Mouse (Mus musculus) cerebellum, adult 9-10 months (tissue): ENCODE measurements around the gene Fbxw17.
A peak's percentile ranks its signal among the peaks of the same experiment; 100 is the strongest.
"Not testable (repeated sequence)": the region's sequence is repeated elsewhere in the genome, so short reads cannot be mapped to it uniquely, and the experiment has no call there.

Experiments
- DNase-seq: peaks from one replicate; pipeline ENCODE4 v3.0.0; 2022

Gene Fbxw17

DNA sequence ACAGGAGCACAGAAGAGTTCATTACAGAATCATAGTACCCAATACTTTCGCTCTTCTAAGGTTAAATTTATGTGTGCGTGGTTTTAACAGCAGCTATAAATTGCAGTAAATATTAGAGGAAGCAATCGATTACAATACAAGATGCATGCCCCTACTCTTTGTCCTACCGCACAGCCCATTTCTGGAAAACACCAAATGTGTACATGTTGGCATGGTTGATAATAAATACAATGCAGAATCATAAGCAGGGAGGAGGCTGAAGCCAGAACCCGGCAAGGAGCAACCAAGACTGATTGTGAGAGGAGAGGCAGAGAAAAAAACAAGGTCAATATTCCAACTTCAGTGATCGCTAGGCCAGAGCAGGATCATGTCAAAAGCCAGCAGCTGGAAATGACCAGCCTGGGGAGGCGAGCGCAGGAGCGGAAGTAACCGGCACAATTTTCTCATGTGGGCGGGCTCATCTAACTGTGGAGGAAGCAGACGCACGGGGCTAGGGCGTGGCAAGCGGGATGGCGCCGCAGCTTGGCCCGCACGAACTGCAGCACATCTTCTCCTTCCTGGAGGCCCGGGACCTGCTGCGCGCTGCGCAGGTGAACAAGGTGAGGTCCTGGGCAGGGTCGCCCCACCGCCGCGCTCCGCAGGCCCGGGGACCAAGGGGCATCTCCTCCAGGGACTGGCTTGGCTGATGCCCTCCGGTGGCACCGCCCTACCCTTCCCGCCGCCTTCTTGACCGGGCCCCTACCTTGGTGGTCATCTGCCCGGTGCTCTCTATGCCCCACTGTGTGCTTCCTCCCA lies at the start of gene Fbxw17:
Gene Fbxw17, plus strand, starts transcription at position 476 of the 795 bp plus-strand sequence.
- DNase-seq = peak; percentile 78

DNA sequence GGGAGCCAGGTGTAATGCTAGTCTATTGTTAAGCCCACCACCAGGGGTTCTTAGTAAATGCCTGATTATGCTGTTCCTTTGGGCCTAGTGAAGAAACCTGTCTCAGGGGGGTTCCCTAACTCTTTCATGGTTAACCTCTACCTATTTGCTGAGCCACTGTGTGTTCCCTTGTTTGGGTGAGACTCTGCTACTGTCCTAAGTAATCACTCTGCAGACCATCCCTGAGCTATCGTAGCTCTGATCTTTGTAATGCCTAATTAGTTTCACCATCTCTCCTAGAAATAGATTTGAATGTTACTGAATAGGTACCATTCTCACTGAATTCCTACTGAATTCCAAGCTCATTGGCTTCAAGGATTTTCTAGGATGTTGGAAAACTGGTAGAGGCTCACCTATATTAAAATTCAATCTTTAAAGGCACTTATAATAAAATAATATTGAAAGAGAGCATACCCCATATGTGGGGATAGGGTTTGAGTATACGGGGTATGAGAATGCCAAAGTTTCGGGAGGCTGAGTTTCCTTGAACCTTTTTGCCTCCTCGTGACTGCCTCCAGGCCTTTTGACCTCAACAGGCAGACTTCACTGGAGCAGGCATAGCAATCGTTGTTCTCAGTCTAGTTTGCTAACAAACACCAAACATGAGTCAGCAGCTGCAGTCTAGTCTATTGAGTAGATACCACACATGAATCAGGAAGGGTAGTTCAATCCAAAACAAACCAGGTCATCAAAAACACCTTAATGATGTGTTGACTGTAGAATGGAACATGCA lies 44.5 kb upstream of the Fbxw17 start:
- not testable (repeated sequence) for DNase-seq

DNA sequence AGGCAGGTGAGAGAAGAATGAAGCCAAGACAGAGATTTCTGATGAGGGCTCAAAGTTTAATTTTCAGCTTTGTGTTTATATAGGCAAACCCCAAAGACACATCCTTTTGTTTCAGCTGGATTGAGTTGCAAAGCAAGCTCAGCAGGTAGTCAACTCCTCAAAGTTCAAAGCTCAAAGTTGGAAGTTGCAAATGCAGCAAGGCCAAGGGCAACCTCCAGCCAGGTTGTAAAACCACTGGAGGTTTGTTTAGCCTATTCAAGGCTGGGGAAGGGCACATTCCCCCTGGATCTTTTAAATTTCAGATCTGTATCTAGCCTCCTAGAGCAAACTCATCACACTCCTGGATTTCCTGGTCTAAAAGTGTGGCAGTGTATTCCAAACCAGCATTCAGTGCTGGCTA lies 28.5 kb upstream of the Fbxw17 start:
- DNase-seq = not testable (repeated sequence)

DNA sequence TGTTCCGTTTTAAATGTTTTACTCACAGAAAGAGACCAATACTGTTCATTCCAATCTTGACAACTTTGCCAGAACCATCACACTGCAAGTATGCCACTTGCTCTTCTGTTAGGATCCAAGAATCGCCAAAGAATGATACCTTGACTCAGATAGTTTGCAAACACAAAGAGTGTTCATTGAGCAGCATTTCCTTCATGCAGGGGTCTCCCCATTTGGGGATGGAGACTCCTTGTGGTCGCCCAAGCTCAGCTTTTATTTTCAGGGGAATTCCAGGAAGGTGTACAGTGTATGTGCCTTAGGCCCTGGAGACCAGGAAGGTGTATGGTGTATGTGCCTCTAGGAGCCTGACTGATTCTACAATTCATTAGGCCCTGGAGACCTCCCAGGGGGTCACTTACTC lies 757 bp downstream of the Fbxw17 start:
- DNase-seq = no peak

DNA sequence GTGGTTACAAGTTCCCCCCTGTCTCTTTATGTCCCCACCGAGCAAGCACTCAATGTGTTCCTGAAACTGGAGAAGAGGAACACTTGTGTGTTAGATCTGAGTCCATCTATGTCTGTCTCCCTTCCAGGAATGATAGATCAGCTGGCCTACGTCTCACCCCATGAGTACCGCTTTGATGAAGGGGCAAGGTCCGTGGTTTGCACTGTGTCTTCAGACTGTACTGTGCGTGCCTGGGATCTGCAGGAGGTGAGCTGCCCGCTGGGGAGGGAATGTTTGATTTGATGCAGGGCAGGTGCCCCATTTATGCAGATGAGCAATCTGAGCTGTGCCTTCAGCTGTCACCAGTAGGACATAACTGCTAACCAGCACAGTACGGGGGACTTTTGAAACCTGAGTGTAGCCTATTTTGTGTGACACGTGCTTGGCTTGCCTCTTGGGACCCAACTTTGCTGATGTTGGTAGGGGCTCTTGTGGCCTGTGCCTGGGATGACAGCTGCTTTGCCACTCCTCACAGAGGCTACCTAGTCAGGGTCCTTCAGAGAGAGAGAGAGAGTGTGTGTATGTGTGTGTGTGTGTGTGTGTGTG lies 6.1 kb downstream of the Fbxw17 start:
- no peak for DNase-seq

DNA sequence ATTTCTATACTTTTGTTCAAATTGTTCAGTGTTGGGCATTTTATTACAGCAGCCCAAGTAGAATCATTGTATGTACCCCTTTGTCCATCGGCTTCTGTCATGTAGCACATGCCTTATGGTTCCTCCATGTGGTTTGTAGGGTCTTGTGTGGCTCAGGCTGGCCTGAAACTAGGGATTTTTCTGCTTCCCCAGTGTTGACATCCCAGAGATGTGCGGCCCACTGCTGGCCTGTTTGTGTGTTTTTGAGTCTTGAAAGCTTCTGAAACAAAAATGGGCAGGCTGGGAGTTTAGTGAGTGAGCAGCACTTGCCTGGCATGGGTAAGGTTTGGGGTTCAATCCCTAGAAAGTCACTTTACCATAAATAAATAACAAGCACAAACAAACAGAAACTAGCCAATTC lies 6.9 kb downstream of the Fbxw17 start:
- DNase-seq = no peak

DNA sequence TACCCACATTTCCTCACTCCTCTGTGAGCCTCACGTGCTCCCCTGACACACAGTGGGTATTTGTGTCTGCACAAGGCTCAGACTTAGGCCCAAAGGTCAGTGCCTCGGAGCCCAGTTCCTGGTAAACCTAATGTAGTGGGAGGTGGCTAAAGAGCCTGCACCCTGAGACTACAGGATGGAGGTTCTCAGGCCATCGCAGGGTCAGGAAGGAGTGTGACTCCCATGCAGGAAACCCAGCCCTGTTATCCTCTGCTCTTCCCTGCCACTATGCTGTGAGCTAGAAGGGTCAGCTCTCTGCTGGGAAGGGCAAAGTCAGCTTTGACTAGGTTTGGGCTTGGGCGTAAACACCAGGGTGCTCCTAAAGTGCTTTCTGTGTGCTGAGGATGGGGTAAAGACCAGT lies 9.0 kb downstream of the Fbxw17 start:
- DNase-seq = no peak

DNA sequence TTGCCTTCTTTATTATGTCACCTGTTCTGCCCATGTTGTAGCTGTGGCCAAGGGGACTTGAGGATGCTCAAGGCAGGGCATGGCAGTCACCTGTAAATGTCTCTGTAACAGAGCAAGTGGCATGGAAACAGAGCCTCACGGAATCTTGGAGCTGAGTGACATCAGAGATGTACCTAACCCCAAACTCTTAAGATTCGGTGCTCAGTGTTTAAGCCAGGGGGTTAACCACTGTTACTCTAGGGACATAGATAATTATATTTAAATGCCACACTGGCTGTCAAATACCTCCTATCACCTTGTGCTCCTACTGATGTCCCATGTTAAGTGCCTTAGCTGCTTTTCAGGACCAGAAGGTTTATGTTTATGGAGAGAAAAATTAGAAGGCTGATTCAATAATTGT lies 26.1 kb downstream of the Fbxw17 start, which contains the start of gene Gm47429:
Gene Gm47429, minus strand, starts transcription at position 101 of the 400 bp plus-strand sequence.
- DNase-seq = no peak

DNA sequence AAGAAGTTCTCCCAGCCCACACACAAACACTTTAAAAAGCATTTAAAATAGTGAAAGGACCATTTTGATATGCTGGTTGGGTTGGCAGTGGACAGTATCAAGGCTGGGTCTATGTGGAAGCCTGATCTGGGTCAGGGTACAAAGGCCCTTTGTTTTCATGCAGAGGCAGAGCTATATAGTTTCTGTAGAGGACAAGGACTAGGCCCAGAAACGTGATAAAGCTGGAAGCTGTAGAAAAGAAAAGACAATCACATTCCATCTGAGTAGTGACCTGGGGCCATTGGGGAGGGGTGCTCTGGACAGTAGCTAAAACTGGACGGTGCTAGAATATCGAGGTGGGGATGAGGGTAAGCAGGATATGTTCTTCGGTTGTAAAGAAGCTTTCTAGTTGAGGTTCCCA lies 27.6 kb downstream of the Fbxw17 start:
- no peak for DNase-seq

DNA sequence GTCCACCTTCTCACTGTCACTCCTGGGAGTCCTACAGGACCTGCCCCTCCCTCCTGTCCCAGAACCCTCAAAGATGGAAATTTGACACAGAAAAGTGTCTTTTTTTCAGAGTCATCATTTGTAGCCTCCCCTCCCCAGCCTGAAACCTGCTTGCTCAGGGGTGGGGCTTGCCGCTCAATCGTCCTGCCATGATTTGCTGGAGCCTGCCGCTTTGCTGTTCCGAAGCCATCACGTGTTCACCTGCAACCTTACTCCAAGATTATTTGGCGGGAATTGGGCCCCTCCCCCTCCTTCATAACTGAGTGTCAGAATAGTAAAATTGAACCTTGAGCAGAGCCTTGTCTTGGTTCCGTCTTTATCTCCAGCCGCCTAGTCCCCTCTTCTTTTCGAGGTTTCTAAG lies 34.6 kb downstream of the Fbxw17 start:
- DNase-seq = not testable (repeated sequence)

DNA sequence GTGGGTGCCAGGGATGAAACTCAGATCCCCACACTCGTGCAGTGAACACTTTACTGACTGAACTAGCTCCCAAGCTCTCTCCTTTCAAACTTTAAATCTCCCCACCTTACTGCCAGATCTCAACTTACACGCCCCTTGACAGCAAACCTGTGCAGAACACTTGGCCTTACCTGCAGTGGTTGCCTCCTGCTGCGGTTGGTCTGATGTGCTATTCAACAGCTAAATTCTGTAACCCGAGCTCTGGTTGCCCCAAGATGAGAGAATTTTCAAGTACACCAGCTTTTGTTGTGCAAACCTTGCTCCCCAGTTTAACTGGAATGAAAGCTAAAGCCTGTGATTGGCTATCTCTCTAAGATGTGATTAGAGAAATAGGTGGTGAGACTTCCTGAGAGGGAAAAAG lies 35.8 kb downstream of the Fbxw17 start:
- no peak for DNase-seq

DNA sequence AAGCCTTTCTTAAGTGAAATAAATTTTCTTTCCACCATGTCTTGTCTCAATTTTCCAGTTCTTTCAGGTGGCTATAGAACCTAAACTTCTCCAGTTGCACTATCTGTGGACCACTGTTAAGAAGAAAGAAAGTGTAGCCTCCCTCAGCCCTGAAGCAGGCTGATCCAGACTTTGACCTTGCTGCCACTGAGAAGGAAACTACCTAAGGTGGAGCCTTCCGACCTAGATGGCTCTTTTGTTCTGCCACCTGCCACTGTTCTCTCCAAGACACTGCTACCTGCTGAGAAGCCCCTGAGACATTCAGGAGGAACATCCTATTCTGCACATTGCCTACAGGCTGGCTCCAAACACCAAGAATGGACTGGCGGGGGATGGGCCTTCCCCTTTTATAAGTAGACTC lies 42.8 kb downstream of the Fbxw17 start:
- not testable (repeated sequence) for DNase-seq

DNA sequence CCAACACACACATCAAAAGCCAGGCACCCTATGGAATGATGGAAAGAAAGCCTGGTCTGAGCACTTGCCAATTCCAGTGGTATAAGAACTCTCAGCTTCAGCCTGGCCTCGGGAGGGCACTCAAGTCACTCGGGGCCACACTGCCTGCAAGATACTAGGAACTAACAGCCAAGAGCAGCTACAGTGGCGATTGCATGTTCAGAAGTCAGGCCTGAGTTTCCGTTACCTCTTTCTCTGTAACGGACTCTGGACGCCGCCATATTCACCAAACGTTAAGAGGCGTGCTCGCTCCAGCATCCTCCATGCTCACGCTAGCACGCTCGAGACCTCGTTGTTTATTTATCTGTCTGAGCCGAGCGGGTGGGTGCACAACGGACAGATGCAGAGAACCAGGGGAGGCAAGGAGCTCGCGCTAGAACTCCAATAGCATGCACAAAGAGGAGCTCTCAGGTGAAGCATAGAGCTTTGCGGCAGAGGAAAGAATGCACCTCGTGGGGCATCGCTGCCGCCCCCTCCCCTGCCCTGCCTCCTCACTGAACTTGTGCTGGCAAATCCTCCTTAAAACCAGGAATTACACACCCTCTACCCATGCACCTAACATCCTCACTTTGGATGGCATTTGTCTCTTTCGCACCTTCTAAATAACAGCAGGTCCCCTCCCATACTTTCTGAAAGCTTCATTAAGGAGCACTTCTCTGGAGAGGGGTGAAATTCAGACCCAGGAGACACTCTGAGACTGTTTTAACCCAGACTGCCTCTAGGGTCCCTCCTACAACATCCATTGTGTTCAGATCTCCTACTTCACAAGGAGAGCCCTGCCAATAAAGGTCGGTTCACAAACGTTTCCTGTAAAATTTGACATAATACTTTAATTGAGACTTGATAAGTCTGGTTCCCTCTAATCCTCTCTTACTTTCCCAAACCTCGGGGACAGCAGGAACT lies 47.2 kb downstream of the Fbxw17 start:
- DNase-seq = no peak

DNA sequence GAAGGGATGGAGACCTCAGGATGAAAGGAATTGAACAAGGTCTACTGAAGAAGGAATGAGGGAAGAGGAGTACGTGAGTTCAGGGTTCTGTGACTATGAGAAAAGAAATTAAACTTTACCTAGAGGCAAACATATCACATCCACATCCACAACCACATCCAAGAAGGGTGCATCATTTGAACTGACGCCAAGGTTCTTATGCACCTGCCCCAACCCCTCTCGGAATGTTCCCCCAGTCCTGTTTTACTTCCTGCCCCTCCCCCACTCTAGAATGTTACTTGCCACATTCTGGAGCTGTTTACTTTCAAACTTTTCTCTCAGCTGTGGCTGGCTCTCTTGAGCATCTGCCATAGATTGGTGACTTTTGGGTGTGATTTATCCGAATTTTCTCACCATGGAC lies 49.3 kb downstream of the Fbxw17 start, which contains the start of gene Nutm2:
Gene Nutm2, plus strand, starts transcription at position 301 of the 400 bp plus-strand sequence.
- no peak for DNase-seq
